Mouse (Mus musculus) midbrain, embryonic 12.5 days (tissue): ENCODE results near the gene Cd19. TPM values are rescaled to one million over a fixed set of nuclear protein-coding genes. Genes with fewer than 3 reads are reported as not detected.

Experiments
- ATAC-seq: fragments of 200-750 bp; cut with Nextera tagmentation; 2 replicates; pipeline ENCODE4 v1.8.0; 2017; ENCODE audit warnings: low read depth, moderate TSS enrichment, moderate library complexity; ENCODE audit not compliant: low FRiP score
- H3K27ac ChIP-seq: fragments of 300-500 bp; sonication (generic); replicated peaks from 2 replicates; pipeline ENCODE4 v1.5.1; 2016; ENCODE audit warnings: mild to moderate bottlenecking
- H3K27me3 ChIP-seq: fragments of 300-500 bp; sonication (generic); 2 replicates; pipeline ENCODE4 v1.6.1; 2016; ENCODE audit warnings: mild to moderate bottlenecking
- H3K36me3 ChIP-seq: fragments of 300-500 bp; sonication (generic); 2 replicates; pipeline ENCODE4 v1.6.1; 2016
- H3K4me1 ChIP-seq: fragments of 300-500 bp; sonication (generic); 2 replicates; pipeline ENCODE4 v1.6.1; 2016
- H3K4me2 ChIP-seq: fragments of 300-500 bp; sonication (generic); replicated peaks from 2 replicates; pipeline ENCODE4 v1.6.1; 2016; ENCODE audit warnings: mild to moderate bottlenecking, moderate library complexity
- H3K4me3 ChIP-seq: fragments of 300-500 bp; sonication (generic); 2 replicates; pipeline ENCODE4 v1.5.1; 2016; ENCODE audit warnings: mild to moderate bottlenecking
- H3K9ac ChIP-seq: fragments of 300-500 bp; sonication (generic); replicated peaks from 2 replicates; pipeline ENCODE4 v1.6.1; 2016; ENCODE audit warnings: mild to moderate bottlenecking, moderate library complexity
- H3K9me3 ChIP-seq: fragments of 300-500 bp; sonication (generic); 2 replicates; pipeline ENCODE4 v1.6.1; 2016; ENCODE audit warnings: mild to moderate bottlenecking
- WGBS: fragments of 180-500 bp; shearing (Covaris S2); methylation state at CpG from one replicate; pipeline ENCODE4 v1.1.7; 2016; 5-methylcytosine and 5-hydroxymethylcytosine counted together
- microRNA-seq: library from miRNA; unstranded; fragments of <30 nt; microRNA quantifications from one replicate; pipeline ENCODE4, GENCODE M21; 2017
- polyA plus RNA-seq: library from polyadenylated mRNA; unstranded; fragments of >200 nt; fragmentation: Nextera tagmentation; extraction: Ambion mirVana; gene quantifications from 2 replicates; pipeline ENCODE4 v1.2.1, GENCODE M21; 2016

The Cd19 gene
- polyA plus RNA-seq, 1 experiment from 2014 or later: not detected

DNA sequence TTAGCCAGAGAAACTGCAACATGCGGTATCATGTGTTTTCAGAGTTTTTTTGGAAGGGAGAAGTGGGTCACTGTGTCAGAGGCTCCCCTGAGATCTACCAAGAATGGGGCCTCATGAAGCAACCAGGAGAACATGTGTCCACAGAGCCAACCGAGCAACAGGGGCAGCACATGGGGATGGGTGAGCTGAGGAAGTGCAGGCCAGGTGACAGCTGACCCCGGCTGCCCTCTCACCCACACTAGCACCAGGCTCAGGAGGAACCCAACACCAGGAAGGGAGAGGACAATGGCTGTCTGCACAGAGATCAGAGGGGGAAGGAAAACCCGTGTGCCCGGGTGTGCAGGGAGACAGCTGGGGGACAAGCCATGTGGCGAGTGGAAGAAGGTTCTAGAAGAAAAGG is 40.2 kb downstream of the Cd19 start:
- H3K9me3 ChIP-seq: no peaks in the 10 kb centered on the region
- H3K36me3 ChIP-seq: peaks cover 53% of the 10 kb centered on the region
- no peaks in the 10 kb centered on the region for H3K27me3 ChIP-seq
- ATAC-seq: no peak
- H3K9ac ChIP-seq: no peak overlapping the region
- no peak overlapping the region for H3K4me3 ChIP-seq
- H3K4me2 ChIP-seq: no peak overlapping the region
- peaks cover 19% of the 10 kb centered on the region for H3K4me1 ChIP-seq
- no peak overlapping the region for H3K27ac ChIP-seq
- WGBS: 79% methylated on average over 6 of the region's 6 CpGs

DNA sequence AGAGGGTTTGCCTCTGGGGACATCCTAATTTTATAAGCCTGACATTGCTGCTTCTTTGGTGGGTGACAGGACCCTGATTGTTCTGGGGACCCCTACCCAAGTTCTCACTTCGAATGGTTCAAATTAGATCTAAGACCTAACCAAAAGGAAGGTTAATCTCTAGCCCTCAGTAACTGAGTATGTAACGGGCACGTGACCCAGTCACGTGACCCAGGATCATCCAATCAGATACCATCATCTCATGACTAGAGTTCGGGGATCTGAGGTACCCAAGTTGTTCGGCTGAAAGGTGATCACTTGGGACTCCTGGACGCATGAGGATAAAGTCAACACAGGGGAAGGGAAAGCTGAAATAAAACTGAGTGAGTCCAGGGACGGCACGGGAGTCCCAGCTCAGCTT is 41.7 kb downstream of the Cd19 start:
- no peak overlapping the region for H3K4me2 ChIP-seq
- peaks cover 62% of the 10 kb centered on the region for H3K36me3 ChIP-seq
- no peak for ATAC-seq
- no peak overlapping the region for H3K9ac ChIP-seq
- peaks cover 15% of the 10 kb centered on the region for H3K4me1 ChIP-seq
- H3K27me3 ChIP-seq: no peaks in the 10 kb centered on the region
- H3K9me3 ChIP-seq: no peaks in the 10 kb centered on the region
- H3K4me3 ChIP-seq: no peak overlapping the region
- WGBS: 88% methylated on average over 9 of the region's 9 CpGs
- no peak overlapping the region for H3K27ac ChIP-seq

DNA sequence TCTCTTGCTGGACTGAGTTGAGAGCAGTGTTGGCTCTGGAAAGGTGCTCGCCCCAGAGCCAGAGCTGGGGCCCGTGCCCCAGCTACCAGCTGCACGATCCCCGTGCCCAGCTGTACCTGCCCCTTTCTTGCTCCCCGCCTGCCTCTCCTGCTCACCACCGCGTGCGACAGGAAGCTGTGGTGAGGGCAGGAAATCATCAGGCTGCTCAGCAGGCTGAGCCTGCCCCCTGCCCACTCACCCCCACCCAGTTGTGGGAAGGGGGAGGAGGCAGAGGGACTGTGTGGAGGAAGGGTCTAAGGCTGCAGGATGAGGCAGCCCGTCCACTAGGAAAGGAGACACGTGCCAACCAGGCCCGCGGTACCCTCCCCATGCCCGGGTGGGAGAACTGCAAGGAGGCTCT is 45.3 kb downstream of the Cd19 start, which contains the start of gene Lat:
Lat (minus strand) TSS at position 178 of the 400 bp plus-strand sequence.
- WGBS: 84% methylated on average over 13 of the region's 13 CpGs
- no peak for ATAC-seq

DNA sequence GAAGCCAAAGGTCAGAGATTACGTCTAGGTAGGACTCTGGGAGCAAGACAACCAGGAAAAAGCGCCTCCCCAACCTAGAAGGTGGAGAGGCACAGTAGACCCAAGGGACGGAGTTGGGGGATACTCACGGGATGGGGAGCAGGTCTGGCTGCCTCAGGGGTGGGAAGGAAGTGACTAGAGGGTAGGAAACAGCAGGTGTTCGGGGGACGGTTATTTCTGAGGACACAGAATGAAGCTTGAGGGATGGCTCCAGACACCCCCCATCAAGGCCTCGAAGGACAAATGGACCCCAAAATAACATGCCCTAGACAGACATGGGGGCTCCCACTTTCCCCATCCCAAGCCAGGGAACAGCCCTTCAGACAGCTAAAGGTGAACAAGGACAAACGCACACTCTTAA is 46.3 kb downstream of the Cd19 start:
- no peak overlapping the region for H3K27ac ChIP-seq
- H3K4me3 ChIP-seq: no peak overlapping the region
- no peak overlapping the region for H3K9ac ChIP-seq
- peaks cover 54% of the 10 kb centered on the region for H3K36me3 ChIP-seq
- H3K4me1 ChIP-seq: no peaks in the 10 kb centered on the region
- no peaks in the 10 kb centered on the region for H3K9me3 ChIP-seq
- no peaks in the 10 kb centered on the region for H3K27me3 ChIP-seq
- no peak for ATAC-seq
- WGBS: 83% methylated on average over 8 of the region's 8 CpGs
- no peak overlapping the region for H3K4me2 ChIP-seq

More for the DNA sequence above, 45.3 kb downstream of the Cd19 start, which contains the start of gene Lat:
- Histone ChIP-seq H3K9ac (no peak within 1 kb of the TSS), H3K36me3 (peaks cover 58% of the 10 kb centered on the region), H3K4me1 (no peaks in the 10 kb centered on the region), H3K27me3 (no peaks in the 10 kb centered on the region), H3K4me2 (no peak within 1 kb of the TSS), H3K27ac (no peak within 1 kb of the TSS), H3K4me3 (no peak within 1 kb of the TSS), H3K9me3 (no peaks in the 10 kb centered on the region)

DNA sequence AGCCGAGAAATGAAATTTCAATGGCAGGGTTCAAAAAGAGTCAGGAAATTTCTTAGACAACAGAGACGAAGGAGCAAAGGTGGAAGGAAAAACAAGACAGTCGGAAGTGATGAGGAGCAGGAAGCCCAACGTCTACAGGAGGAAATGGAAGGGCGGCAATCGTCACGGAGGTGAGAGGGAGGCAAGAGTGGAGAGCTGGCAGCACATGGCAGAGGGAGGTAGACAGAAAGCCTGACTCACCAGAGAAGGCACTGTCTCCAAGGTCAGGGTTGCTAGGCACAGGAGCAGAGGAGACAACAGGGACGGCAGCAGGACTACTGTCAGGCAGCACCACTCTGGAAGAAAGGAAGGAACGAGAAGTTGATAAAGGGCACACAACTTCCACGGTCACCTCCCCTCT is 47.1 kb downstream of the Cd19 start:
- WGBS: 88% methylated on average over 10 of the region's 10 CpGs
- Histone ChIP-seq H3K27ac (no peak overlapping the region), H3K27me3 (no peaks in the 10 kb centered on the region), H3K36me3 (peaks cover 47% of the 10 kb centered on the region), H3K9me3 (no peaks in the 10 kb centered on the region), H3K4me3 (no peak overlapping the region), H3K4me1 (no peaks in the 10 kb centered on the region), H3K4me2 (no peak overlapping the region), H3K9ac (no peak overlapping the region)
- ATAC-seq: no peak

DNA sequence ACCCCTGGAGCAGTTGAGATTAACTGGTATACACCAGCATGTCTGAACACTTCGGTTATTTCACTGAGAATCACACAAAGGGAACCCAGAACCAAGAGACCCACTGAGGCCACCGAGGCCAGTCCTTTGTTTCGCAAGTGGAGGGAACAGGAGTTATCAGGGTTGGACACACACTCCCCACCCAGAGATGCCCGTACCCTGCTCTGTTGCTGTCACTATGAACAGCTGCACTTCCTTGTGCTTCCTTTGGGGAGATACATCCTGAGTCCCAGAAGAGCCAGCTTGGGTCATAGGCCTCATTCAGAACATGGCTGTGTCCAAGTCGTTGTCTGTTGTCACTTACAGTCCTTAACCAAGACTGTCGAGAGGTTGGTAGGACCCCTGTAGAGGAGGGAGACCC is 51.7 kb downstream of the Cd19 start:
- no peaks in the 10 kb centered on the region for H3K27me3 ChIP-seq
- peaks cover 6% of the 10 kb centered on the region; the same call in 1 of the 2 replicates for H3K36me3 ChIP-seq
- H3K4me1 ChIP-seq: no peaks in the 10 kb centered on the region
- 76% methylated on average over 6 of the region's 6 CpGs for WGBS
- no peak overlapping the region for H3K4me3 ChIP-seq
- H3K9me3 ChIP-seq: no peaks in the 10 kb centered on the region
- H3K4me2 ChIP-seq: no peak overlapping the region
- no peak overlapping the region for H3K27ac ChIP-seq
- no peak for ATAC-seq
- no peak overlapping the region for H3K9ac ChIP-seq

DNA sequence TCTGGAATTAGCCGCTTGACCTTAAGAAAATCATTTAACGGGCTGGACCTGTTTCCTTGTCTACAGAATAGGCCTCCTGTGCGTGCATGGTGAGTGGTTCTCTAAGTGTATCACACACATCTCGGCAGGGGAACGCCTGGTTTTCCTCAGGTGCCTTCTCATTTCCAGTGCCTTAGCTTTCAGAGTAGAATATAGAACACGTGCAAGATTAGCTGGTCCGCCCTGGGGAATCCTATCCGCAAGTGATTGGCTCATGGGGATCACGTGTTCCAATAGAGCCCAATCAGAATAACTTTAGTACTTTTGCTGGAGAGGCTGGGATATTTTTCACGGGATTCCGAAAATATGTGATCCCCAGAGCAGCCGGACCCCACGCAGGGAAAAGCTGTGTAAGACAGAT is 55.6 kb downstream of the Cd19 start:
- Histone ChIP-seq H3K9me3 (no peaks in the 10 kb centered on the region), H3K9ac (no peak overlapping the region), H3K4me3 (no peak overlapping the region), H3K36me3 (peaks cover 4% of the 10 kb centered on the region; the same call in 1 of the 2 replicates), H3K4me1 (no peaks in the 10 kb centered on the region; the same call in 1 of the 2 replicates), H3K27ac (no peak overlapping the region), H3K27me3 (no peaks in the 10 kb centered on the region), H3K4me2 (no peak overlapping the region)
- WGBS: 73% methylated on average over 13 of the region's 13 CpGs
- ATAC-seq: no peak

Small RNA genes lying within 50 kb of the gene (microRNA-seq; reads per million reads assigned to microRNA genes)
- gene Mir7058: not detected

Other genes starting within 250 kb of the Cd19 start
- 68.3 and 76.6 TPM in 2 replicates for gene Xpo6, start 214.4 kb downstream of the Cd19 start, polyA plus RNA-seq
- 276 and 311 TPM in 2 replicates for gene Sbk1, start 142.3 kb downstream of the Cd19 start, polyA plus RNA-seq
- 1.4 and 2.6 TPM in 2 replicates for gene Lat, start 45.3 kb downstream of the Cd19 start, polyA plus RNA-seq
- gene Spns1, start 37.4 kb downstream of the Cd19 start, polyA plus RNA-seq: 64.3 and 66.9 TPM in 2 replicates
- gene Nfatc2ip, start 18.2 kb downstream of the Cd19 start, polyA plus RNA-seq: 3.4 and 4.3 TPM in 2 replicates
- gene Rabep2, start 13.9 kb upstream of the Cd19 start, polyA plus RNA-seq: 25.1 and 26.0 TPM in 2 replicates
- 0.57 and 0.58 TPM in 2 replicates for gene Atp2a1, start 48.2 kb upstream of the Cd19 start, polyA plus RNA-seq
- 60.9 and 66.1 TPM in 2 replicates for gene Sh2b1, start 60.5 kb upstream of the Cd19 start, polyA plus RNA-seq
- gene Tufm, start 72.5 kb upstream of the Cd19 start, polyA plus RNA-seq: 115 and 119 TPM in 2 replicates
- gene Atxn2l, start 88.5 kb upstream of the Cd19 start, polyA plus RNA-seq: 72.8 and 82.0 TPM in 2 replicates
- gene Eif3c, start 151.5 kb upstream of the Cd19 start, polyA plus RNA-seq: 200 and 222 TPM in 2 replicates
- 0.27 and 0.63 TPM in 2 replicates for gene Apobr, start 170.1 kb upstream of the Cd19 start, polyA plus RNA-seq
- 26.1 and 29.2 TPM in 2 replicates for gene Cln3, start 170.9 kb upstream of the Cd19 start, polyA plus RNA-seq
- gene Il27, start 180.1 kb upstream of the Cd19 start, polyA plus RNA-seq: not detected in 2 replicates
- gene Nupr1, start 216.0 kb upstream of the Cd19 start, polyA plus RNA-seq: 4.4 and 7.9 TPM in 2 replicates
- 44.1 and 46.4 TPM in 2 replicates for gene Sgf29, start 234.4 kb upstream of the Cd19 start, polyA plus RNA-seq